Mouse (Mus musculus): ENCODE data around the gene Slc22a16.

Gene Slc22a16

GRCm38 (mm10) chr10:40617973-40618372 is 47.8 kb downstream of the Slc22a16 start:
- no peak for DNase-seq

DNA sequence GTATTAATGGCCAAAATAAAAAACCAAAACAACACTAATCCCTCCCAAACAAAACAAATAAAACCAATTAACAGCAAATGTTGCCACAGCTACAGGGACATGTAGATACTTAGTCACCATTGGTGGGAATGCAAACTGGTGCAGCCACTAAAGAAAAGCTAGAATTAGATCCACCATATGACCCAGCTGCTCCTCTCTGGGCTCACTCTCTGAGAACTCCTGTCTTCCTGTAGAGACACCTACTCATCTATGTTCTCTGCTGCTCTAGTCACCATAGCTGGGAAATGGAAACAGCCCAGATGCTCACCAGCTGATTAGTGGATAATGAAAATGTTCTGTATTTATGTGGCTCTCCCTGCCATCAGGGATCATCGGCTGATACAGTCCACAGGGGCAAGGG is 49.6 kb downstream of the Slc22a16 start:
- no peak for DNase-seq

DNA sequence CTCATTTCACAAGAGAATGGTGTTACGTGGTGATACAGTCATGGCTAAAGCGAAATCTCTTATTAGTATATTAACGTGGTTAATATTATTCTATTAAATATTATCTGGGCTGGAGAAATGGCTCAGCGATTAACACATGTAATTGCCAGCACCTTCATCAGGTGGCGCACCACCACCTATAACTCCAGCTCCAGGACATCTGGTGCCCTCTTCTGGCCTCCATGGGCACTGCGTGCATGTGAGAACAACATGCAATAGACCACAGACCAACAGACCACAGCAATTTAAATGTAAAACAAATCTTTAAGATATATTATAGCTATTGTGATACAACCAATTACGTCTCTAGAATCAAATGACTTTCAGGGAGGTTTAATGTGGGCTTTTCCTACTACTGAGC is 59.0 kb downstream of the Slc22a16 start:
- DNase-seq, result peak; percentile 57

GRCm38 (mm10) chr10:40629656-40630311 is 59.6 kb downstream of the Slc22a16 start, which contains the start of gene Ddo:
Ddo (plus strand) TSS chr10:40630011.
- peak; percentile 84 for DNase-seq

GRCm38 (mm10) chr10:40630457-40630856 is 60.3 kb downstream of the Slc22a16 start:
- DNase-seq, result peak; percentile 80

DNA sequence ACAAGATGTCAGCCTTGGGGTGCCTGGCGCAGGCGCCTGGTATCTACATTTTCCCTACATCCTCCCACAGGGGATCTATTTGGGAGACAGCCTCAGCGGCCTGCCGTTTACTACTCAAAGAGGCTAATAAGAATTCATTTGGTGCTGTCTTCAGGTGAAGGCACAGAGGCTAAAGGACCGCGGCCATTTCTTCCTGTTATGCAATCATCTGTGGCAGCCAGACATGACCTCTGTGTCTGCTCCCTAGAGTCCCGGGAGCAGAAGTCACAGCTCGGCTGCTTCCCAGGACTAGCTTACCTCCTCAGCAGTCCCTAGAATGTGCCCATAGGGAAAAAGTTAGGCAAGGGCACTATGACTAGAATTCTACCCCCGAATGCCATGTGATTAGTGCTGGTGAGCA is 60.8 kb downstream of the Slc22a16 start:
- peak; percentile 56 for DNase-seq

GRCm38 (mm10) chr10:40632087-40632486 is 62.0 kb downstream of the Slc22a16 start:
- no peak for DNase-seq

DNA sequence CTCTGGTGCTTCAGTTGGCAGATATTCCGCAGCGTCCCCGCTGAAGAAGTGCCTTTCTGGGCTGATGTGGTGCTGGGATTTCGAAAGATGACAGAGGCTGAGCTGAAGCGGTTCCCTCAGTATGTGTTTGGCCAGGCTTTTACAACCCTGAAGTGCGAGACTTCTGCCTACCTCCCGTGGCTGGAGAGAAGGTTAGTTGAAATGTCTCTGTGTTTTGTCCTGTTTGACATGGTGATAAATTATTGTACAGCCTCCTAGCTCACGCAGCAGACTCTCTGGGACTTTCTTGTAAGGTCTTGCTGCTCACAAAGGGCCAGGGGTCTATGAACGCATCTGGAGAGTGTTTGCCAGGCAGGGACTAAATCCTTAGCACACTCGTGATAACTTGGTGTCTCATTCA is 67.2 kb downstream of the Slc22a16 start:
- DNase-seq, result no peak

GRCm38 (mm10) chr10:40638276-40638675 is 68.1 kb downstream of the Slc22a16 start:
- no peak for DNase-seq

DNA sequence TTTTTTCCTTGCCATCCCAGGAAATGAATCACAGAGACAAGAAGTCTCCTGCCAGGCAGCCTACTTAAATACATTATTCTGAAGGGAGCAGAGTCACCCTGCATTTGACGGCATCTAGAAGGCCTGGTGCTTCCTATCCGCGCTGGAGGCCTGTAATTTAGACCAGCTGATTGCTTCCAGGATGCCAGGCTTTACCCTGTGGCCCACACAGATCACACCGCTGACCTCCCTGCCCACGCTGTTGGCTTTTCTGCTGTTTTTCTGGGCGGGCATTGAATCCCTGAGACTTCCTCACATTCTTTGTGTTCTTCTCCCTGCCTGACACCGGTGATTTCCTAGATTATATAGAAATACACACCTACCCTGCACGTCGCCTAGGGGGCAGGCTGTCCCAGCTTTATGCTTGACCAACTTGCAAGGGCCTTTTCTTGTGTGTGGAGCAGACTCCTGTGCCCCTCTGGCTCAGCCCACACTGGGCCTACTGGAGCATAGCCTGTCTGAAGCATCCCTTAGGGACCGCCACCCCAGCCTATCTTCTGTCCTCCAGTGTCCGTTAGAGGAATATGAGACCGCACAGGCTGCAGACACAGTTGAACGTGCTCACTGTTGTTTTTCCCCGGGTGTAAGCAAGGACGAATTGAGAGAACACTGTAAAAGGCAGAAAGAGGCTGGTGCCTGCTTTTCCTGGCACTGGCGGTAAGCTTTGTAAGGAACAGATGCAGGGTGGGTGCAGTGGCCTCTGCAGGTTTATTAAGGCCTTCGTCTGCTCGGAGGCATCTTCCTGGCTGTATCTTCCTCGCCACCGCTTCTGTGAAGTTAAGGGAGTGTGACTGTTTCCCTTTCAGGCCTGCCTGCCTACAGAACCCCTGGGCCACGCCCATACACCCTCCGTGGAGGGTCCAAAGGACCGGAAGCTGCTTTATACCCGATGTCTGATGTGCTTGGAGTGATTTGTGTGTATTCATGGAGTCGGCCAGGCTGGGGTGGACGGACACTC is 69.0 kb downstream of the Slc22a16 start:
- no peak for DNase-seq

- DNase-seq, result no peak
These were observed 70.3 kb downstream of the Slc22a16 start for GRCm38 (mm10) chr10:40640406-40640805.

DNA sequence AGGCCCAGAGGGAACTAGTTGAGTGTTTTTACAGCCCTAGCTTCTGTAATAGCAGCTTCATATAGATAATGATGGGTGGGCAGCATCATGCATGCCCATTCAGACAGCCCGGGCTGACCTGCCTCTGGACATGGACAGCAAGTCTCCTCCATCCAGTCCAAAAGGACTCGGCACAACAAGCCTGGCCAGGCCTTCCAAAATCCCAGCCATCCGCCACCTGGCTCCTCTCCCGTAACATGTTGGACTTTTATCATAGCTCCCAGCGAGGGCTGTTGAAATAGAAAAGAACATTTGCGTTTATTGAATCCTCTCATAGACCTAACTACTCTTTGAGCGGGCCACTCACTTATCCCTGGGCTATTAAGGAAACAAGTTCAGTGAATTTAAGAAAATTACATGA is 71.8 kb downstream of the Slc22a16 start:
- no peak for DNase-seq

- no peak for DNase-seq
These were observed 73.0 kb downstream of the Slc22a16 start for GRCm38 (mm10) chr10:40643126-40643525.

DNA sequence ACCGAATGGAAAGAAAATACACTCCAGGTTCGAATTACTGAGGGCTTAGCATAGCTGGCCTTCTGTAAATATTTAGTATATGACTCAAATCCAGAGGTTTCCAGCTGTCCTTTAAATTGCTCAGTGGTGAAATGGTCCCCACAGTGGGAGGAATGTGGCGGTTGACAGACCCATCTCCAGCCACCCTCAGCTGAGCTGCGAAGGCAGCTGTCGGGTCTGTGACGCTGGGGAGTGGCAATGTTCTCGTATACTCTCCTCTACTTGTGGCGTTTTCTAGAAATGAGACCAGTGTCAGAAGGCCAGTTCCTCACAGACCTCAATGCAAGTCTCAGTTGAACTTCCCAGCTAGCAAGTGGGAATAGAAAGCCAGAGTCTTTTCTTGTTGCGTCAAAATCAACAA is 74.3 kb downstream of the Slc22a16 start:
- DNase-seq, result no peak

- no peak for DNase-seq
These were observed 75.2 kb downstream of the Slc22a16 start for GRCm38 (mm10) chr10:40645346-40645745.

GRCm38 (mm10) chr10:40648776-40649175 is 78.6 kb downstream of the Slc22a16 start:
- no peak for DNase-seq

- DNase-seq, result no peak
These were observed 79.5 kb downstream of the Slc22a16 start for GRCm38 (mm10) chr10:40649634-40650033.

GRCm38 (mm10) chr10:40651676-40652075 is 81.5 kb downstream of the Slc22a16 start:
- DNase-seq, result no peak

Measured in kidney, postnatal 14 days (tissue).